Mouse (Mus musculus): ENCODE measurements around the gene Tenm4.

- TF ChIP-seq ZC3H11A (IDR thresholded peaks at IDR 0.05; ENCODE audit: borderline replicate concordance, low read depth, low read length) (no peak), MAFK (IDR thresholded peaks at IDR 0.05; ENCODE audit: insufficient read depth, low read depth, low read length) (no peak), HCFC1 (IDR thresholded peaks at IDR 0.05; ENCODE audit: borderline replicate concordance, insufficient read depth, low read length) (no peak)
Measured at GRCm38 (mm10) chr7:96385850-96386249, 214.8 kb downstream of the Tenm4 start.
